In genomic region chr2:178885686-178886085, GRCm38 (mm10) we compare ENCODE assay signal across 8 mouse cellular contexts.
DNase-seq lines count a peak whose midpoint lies in the region; ATAC-seq lines count a peak whose summit lies in the region.
"Had no signal": no experiment of that assay in that cellular context is flagged by ENCODE, and none has a peak within 500 bp of the region (broad histone marks: within the 10 kb centered on the region; RNA-seq: fewer than 3 reads in every experiment).

No protein-coding gene starts in this region.

- H3K27me3 ChIP-seq in kidney, embryonic 16.5 days (ENCODE audit: insufficient read depth, low read length): no peaks in the 10 kb centered on the region
- H3K27me3 ChIP-seq: midbrain, embryonic 12.5 days had no signal

- WGBS in kidney, embryonic 16.5 days: 49% methylated on average over 5 of the region's 5 CpGs

- ATAC-seq in kidney, embryonic 16.5 days (ENCODE audit: low FRiP score, low TSS enrichment): no peak

- no peak overlapping the region for H3K4me3 ChIP-seq in kidney, embryonic 16.5 days (ENCODE audit: low read length)
- H3K4me3 ChIP-seq: midbrain, embryonic 12.5 days had no signal

- H3K27ac ChIP-seq in kidney, embryonic 16.5 days (ENCODE audit: low read length): no peak overlapping the region
- H3K27ac ChIP-seq: midbrain, embryonic 12.5 days had no signal

- DNase-seq in kidney, adult 18-20 months: peak; percentile 20
- DNase-seq in 3T3-L1 (ENCODE audit: low read depth, low spot score) (peak; percentile 8), ES-CJ7 (ENCODE audit: low read depth, low spot score) (peak; percentile 45)
- peak; percentile 44 for DNase-seq in embryo, embryonic 10 days (ENCODE audit: low spot score)
- peak; percentile 48 for DNase-seq in mesoderm, embryonic 11.5 days (ENCODE audit: low read depth, low spot score)
- DNase-seq in c-Kit-positive CD71-positive TER-119-positive erythroid progenitor cells, embryonic 14.5 days (ENCODE audit: low spot score): no peak

- no peak overlapping the region for H3K4me2 ChIP-seq in kidney, embryonic 16.5 days (replicated peaks; ENCODE audit: low read depth, low read length)
- H3K4me2 ChIP-seq: midbrain, embryonic 12.5 days had no signal

- no peaks in the 10 kb centered on the region for H3K9me3 ChIP-seq in kidney, embryonic 16.5 days (ENCODE audit: low read length)
- H3K9me3 ChIP-seq: midbrain, embryonic 12.5 days had no signal

- no peak overlapping the region for H3K9ac ChIP-seq in kidney, embryonic 16.5 days (replicated peaks; ENCODE audit: low read length)
- H3K9ac ChIP-seq: midbrain, embryonic 12.5 days had no signal

- H3K36me3 ChIP-seq in kidney, embryonic 16.5 days (ENCODE audit: insufficient read depth, low read length): no peaks in the 10 kb centered on the region
- H3K36me3 ChIP-seq: midbrain, embryonic 12.5 days had no signal

- H3K4me1 ChIP-seq in kidney, embryonic 16.5 days (ENCODE audit: insufficient read depth, low read length): no peaks in the 10 kb centered on the region
- H3K4me1 ChIP-seq: midbrain, embryonic 12.5 days had no signal
